30 mouse cellular contexts compared by ENCODE assay signal in the genomic region with DNA sequence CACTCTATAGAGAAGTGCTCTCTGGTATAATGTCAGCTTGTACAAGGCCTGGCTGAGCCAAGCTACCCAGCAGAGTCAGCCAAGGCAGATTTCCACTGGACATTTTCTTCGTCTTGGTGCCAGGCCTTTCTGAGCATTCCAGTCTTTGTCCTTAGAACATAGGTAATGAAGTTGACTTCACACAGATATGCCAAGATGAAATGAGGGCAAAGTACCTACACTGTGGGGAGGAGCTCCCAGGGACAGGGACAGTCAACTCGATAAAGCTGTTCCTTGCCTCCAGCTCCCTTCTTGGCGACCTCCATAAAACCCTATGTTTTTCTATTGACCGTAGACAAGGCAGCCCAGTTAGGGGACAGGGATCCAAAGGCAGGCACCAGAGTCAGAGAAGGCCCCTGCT.
A peak's percentile ranks its signal among the peaks of the same experiment; 100 is the strongest.
DNase-seq lines count a peak whose midpoint lies in the region; ATAC-seq and TF ChIP-seq lines count a peak whose summit lies in the region.
"Had no signal": no experiment of that assay in that cellular context is flagged by ENCODE, and none has a peak within 500 bp of the region (broad histone marks: within the 10 kb centered on the region; RNA-seq: fewer than 3 reads in every experiment).

No protein-coding gene starts in this region.

- TF ChIP-seq POLR2A in small intestine, adult 2 months (IDR thresholded peaks at IDR 0.05; ENCODE audit: low read depth, low read length), result no peak

- H3K9me3 ChIP-seq in hindbrain, embryonic 14.5 days (ENCODE audit: control insufficient read depth, low read length), result no peaks in the 10 kb centered on the region
- no peaks in the 10 kb centered on the region for H3K9me3 ChIP-seq in hindbrain, embryonic 10.5 days
- no peaks in the 10 kb centered on the region for H3K9me3 ChIP-seq in intestine, embryonic 14.5 days (ENCODE audit: control insufficient read depth, low read length)
- no peaks in the 10 kb centered on the region for H3K9me3 ChIP-seq in intestine, embryonic 16.5 days (ENCODE audit: control insufficient read depth, low read length)
- H3K9me3 ChIP-seq in forebrain, postnatal 0 days (ENCODE audit: low read length), result no peaks in the 10 kb centered on the region
- H3K9me3 ChIP-seq: embryonic facial prominence, embryonic 10.5 days; embryonic facial prominence, embryonic 13.5 days; forebrain, embryonic 12.5 days; heart, embryonic 12.5 days; heart, embryonic 15.5 days; hindbrain, embryonic 12.5 days had no signal

- H3K27me3 ChIP-seq in hindbrain, embryonic 14.5 days (ENCODE audit: control insufficient read depth, insufficient read depth, low read length), result no peaks in the 10 kb centered on the region
- no peaks in the 10 kb centered on the region for H3K27me3 ChIP-seq in hindbrain, embryonic 10.5 days (ENCODE audit: insufficient read depth, poor library complexity, severe bottlenecking)
- no peaks in the 10 kb centered on the region for H3K27me3 ChIP-seq in intestine, embryonic 14.5 days (replicated peaks; ENCODE audit: control insufficient read depth, insufficient read depth, low read length)
- no peaks in the 10 kb centered on the region for H3K27me3 ChIP-seq in intestine, embryonic 16.5 days (replicated peaks; ENCODE audit: control insufficient read depth, insufficient read depth, low read length)
- no peaks in the 10 kb centered on the region for H3K27me3 ChIP-seq in small intestine, adult 2 months (ENCODE audit: control insufficient read depth, insufficient read depth, low read length)
- H3K27me3 ChIP-seq in forebrain, postnatal 0 days (ENCODE audit: insufficient read depth, low read length), result no peaks in the 10 kb centered on the region
- H3K27me3 ChIP-seq: CH12.LX; hindbrain, embryonic 12.5 days; Patski had no signal

- 92% methylated on average over 4 of the region's 4 CpGs for WGBS in hindbrain, embryonic 14.5 days
- 88% methylated on average over 4 of the region's 4 CpGs for WGBS in hindbrain, embryonic 10.5 days
- WGBS in intestine, embryonic 14.5 days, result 75% methylated on average over 4 of the region's 4 CpGs
- 66% methylated on average over 4 of the region's 4 CpGs for WGBS in intestine, embryonic 16.5 days
- 37% methylated on average over 4 of the region's 4 CpGs for WGBS in small intestine, adult 2 months
- WGBS in forebrain, postnatal 0 days, result 96% methylated on average over 4 of the region's 4 CpGs

- H3K4me1 ChIP-seq in hindbrain, embryonic 14.5 days (replicated peaks; ENCODE audit: control insufficient read depth, insufficient read depth, low read length), result peaks cover 17% of the 10 kb centered on the region; the same call in 1 of the 2 replicates
- peaks cover 18% of the 10 kb centered on the region for H3K4me1 ChIP-seq in hindbrain, embryonic 10.5 days (replicated peaks)
- peaks cover 10% of the 10 kb centered on the region for H3K4me1 ChIP-seq in intestine, embryonic 14.5 days (replicated peaks; ENCODE audit: control insufficient read depth, insufficient read depth, low read length)
- peaks cover 11% of the 10 kb centered on the region for H3K4me1 ChIP-seq in intestine, embryonic 16.5 days (ENCODE audit: control insufficient read depth, insufficient read depth, low read length)
- H3K4me1 ChIP-seq in small intestine, adult 2 months (ENCODE audit: control insufficient read depth, insufficient read depth, insufficient read length, low read length), result peaks cover 6% of the 10 kb centered on the region; the same call in 1 of the 2 replicates
- peaks cover 3% of the 10 kb centered on the region; the same call in 1 of the 2 replicates for H3K4me1 ChIP-seq in forebrain, postnatal 0 days (ENCODE audit: insufficient read depth)

- H3K27ac ChIP-seq in hindbrain, embryonic 14.5 days, result 0 out of 2 replicates have a peak overlapping the region, but pooled peaks have one; percentile 14
- H3K27ac ChIP-seq in hindbrain, embryonic 10.5 days, result no peak overlapping the region; the same call in 1 of the 2 replicates
- no peak overlapping the region for H3K27ac ChIP-seq in intestine, embryonic 14.5 days (ENCODE audit: low read depth)
- H3K27ac ChIP-seq in intestine, embryonic 16.5 days (ENCODE audit: low read length), result peak overlapping the region; percentile 38; the same call in 1 of the 2 replicates
- H3K27ac ChIP-seq in small intestine, adult 2 months (ENCODE audit: insufficient read depth, low read depth, low read length), result peak overlapping the region; percentile 74
- H3K27ac ChIP-seq in forebrain, postnatal 0 days (ENCODE audit: low read depth, low read length), result no peak overlapping the region
- H3K27ac ChIP-seq: embryonic facial prominence, embryonic 10.5 days; embryonic facial prominence, embryonic 13.5 days; forebrain, embryonic 12.5 days; gastrocnemius, adult 2 months; heart, embryonic 15.5 days; hindbrain, embryonic 12.5 days had no signal

- no peak overlapping the region for H3K4me3 ChIP-seq in hindbrain, embryonic 14.5 days (replicated peaks; ENCODE audit: low read length)
- H3K4me3 ChIP-seq in hindbrain, embryonic 10.5 days, result no peak overlapping the region
- no peak overlapping the region for H3K4me3 ChIP-seq in intestine, embryonic 14.5 days (ENCODE audit: low read depth, low read length)
- no peak overlapping the region for H3K4me3 ChIP-seq in intestine, embryonic 16.5 days (ENCODE audit: low read length)
- H3K4me3 ChIP-seq in small intestine, adult 2 months (ENCODE audit: low read depth, low read length), result no peak overlapping the region
- no peak overlapping the region for H3K4me3 ChIP-seq in forebrain, postnatal 0 days (ENCODE audit: low read depth, low read length)
- H3K4me3 ChIP-seq: embryonic facial prominence, embryonic 10.5 days; embryonic facial prominence, embryonic 13.5 days; erythroblast, embryonic 14.5 days; forebrain, embryonic 12.5 days; gastrocnemius, adult 2 months; heart, embryonic 12.5 days; heart, embryonic 15.5 days; hindbrain, embryonic 12.5 days had no signal

- no peak for DNase-seq in hindbrain, embryonic 14.5 days (ENCODE audit: low spot score)
- no peak for DNase-seq in hindbrain, embryonic 10.5 days (ENCODE audit: low spot score)
- no peak for DNase-seq in intestine, embryonic 14.5 days (ENCODE audit: low spot score)
- no peak for DNase-seq in forebrain, postnatal 0 days
- DNase-seq in cerebellum, adult 11-12 months, result no peak
- DNase-seq: adrenal gland, postnatal 10 days; adrenal gland, postnatal 36 days; B cell, adult 2 months; cerebellum, adult 2 months; cerebellum, adult 9-11 months; cerebellum, postnatal 25 days; embryo, embryonic 11 days; gastrocnemius, adult 2 months; gastrocnemius, postnatal 14 days; heart, adult 18-20 months; heart, postnatal 10 days; heart, postnatal 4 days had no signal

- TF ChIP-seq CTCF in small intestine, adult 2 months (IDR thresholded peaks at IDR 0.05; ENCODE audit: extremely low read depth, insufficient read length, insufficient replicate concordance, low read depth, low read length), result no peak
- TF ChIP-seq CTCF in forebrain, postnatal 0 days (IDR thresholded peaks at IDR 0.05; ENCODE audit: low read depth), result no peak

- H3K4me2 ChIP-seq in hindbrain, embryonic 14.5 days (replicated peaks), result no peak overlapping the region
- no peak overlapping the region for H3K4me2 ChIP-seq in intestine, embryonic 14.5 days (ENCODE audit: low read length)
- no peak overlapping the region; the same call in 1 of the 2 replicates for H3K4me2 ChIP-seq in intestine, embryonic 16.5 days (ENCODE audit: low read depth, low read length)
- H3K4me2 ChIP-seq in forebrain, postnatal 0 days (ENCODE audit: low read depth), result no peak overlapping the region
- H3K4me2 ChIP-seq: embryonic facial prominence, embryonic 13.5 days; forebrain, embryonic 12.5 days; heart, embryonic 12.5 days; heart, embryonic 15.5 days; hindbrain, embryonic 12.5 days had no signal

- H3K36me3 ChIP-seq in hindbrain, embryonic 14.5 days (replicated peaks; ENCODE audit: control insufficient read depth, insufficient read depth), result no peaks in the 10 kb centered on the region
- no peaks in the 10 kb centered on the region for H3K36me3 ChIP-seq in hindbrain, embryonic 10.5 days
- no peaks in the 10 kb centered on the region for H3K36me3 ChIP-seq in intestine, embryonic 14.5 days (ENCODE audit: control insufficient read depth, insufficient read depth, low read length)
- H3K36me3 ChIP-seq in intestine, embryonic 16.5 days (ENCODE audit: control insufficient read depth, insufficient read depth, low read length), result no peaks in the 10 kb centered on the region
- H3K36me3 ChIP-seq in small intestine, adult 2 months (ENCODE audit: control insufficient read depth, insufficient read depth, low read length), result no peaks in the 10 kb centered on the region
- no peaks in the 10 kb centered on the region for H3K36me3 ChIP-seq in forebrain, postnatal 0 days (ENCODE audit: insufficient read depth)
- H3K36me3 ChIP-seq: embryonic facial prominence, embryonic 10.5 days; embryonic facial prominence, embryonic 13.5 days; forebrain, embryonic 12.5 days; G1E; heart, embryonic 12.5 days; heart, embryonic 15.5 days; hindbrain, embryonic 12.5 days had no signal

- H3K9ac ChIP-seq in hindbrain, embryonic 14.5 days, result no peak overlapping the region
- no peak overlapping the region for H3K9ac ChIP-seq in intestine, embryonic 14.5 days (ENCODE audit: low read length)
- no peak overlapping the region for H3K9ac ChIP-seq in intestine, embryonic 16.5 days (ENCODE audit: low read depth, low read length)
- no peak overlapping the region for H3K9ac ChIP-seq in forebrain, postnatal 0 days
- H3K9ac ChIP-seq: embryonic facial prominence, embryonic 13.5 days; forebrain, embryonic 12.5 days; heart, embryonic 12.5 days; heart, embryonic 15.5 days; hindbrain, embryonic 12.5 days had no signal

- no peak for ATAC-seq in hindbrain, embryonic 14.5 days (ENCODE audit: low FRiP score)
- peak; percentile 17; the same call in 1 of the 2 replicates for ATAC-seq in intestine, embryonic 14.5 days (replicated peaks; ENCODE audit: low FRiP score, low TSS enrichment, low read depth)
- peak; percentile 85 for ATAC-seq in intestine, embryonic 16.5 days
- ATAC-seq in forebrain, postnatal 0 days, result no peak
- ATAC-seq: forebrain, embryonic 16.5 days; Patski had no signal

Comparison
In these comparisons a context has a peak if more than half of its experiments do, and no peak if none do; other contexts are left out.
1. H3K27ac ChIP-seq: peak in hindbrain, embryonic 14.5 days (single experiment), intestine, embryonic 16.5 days (single experiment) and small intestine, adult 2 months (single experiment); none in hindbrain, embryonic 10.5 days (single experiment), intestine, embryonic 14.5 days (single experiment) and forebrain, postnatal 0 days (single experiment).
2. ATAC-seq: peak in intestine, embryonic 14.5 days (single experiment) and intestine, embryonic 16.5 days (single experiment); none in hindbrain, embryonic 14.5 days (single experiment) and forebrain, postnatal 0 days (single experiment).